Mouse (Mus musculus): ENCODE measurements around the gene Cnn3. TPM values are rescaled to one million over a fixed set of nuclear protein-coding genes. Genes with fewer than 3 reads are reported as not detected.

The Cnn3 gene
- polyA plus RNA-seq, 1 experiment from 2014 or later: 944 TPM

GRCm38 (mm10) chr3:121460473-121461193 lies 34.3 kb downstream of the Cnn3 start:
- H3K27ac ChIP-seq: no peak overlapping the region
- WGBS: 89% methylated on average over 16 of the region's 16 CpGs
- ATAC-seq (ENCODE audit: low FRiP score, low read depth): no peak
- H3K36me3 ChIP-seq: peaks cover 56% of the 10 kb centered on the region
- peaks cover 24% of the 10 kb centered on the region for H3K4me1 ChIP-seq
- H3K27me3 ChIP-seq: no peaks in the 10 kb centered on the region
- no peaks in the 10 kb centered on the region for H3K9me3 ChIP-seq
- no peak overlapping the region for H3K4me2 ChIP-seq (replicated peaks)
- no peak overlapping the region for H3K9ac ChIP-seq
- no peak overlapping the region for H3K4me3 ChIP-seq

- Histone ChIP-seq H3K4me2 (replicated peaks) (no peak overlapping the region), H3K9me3 (no peaks in the 10 kb centered on the region), H3K27ac (no peak overlapping the region), H3K9ac (no peak overlapping the region), H3K27me3 (no peaks in the 10 kb centered on the region), H3K4me3 (no peak overlapping the region), H3K36me3 (peaks cover 47% of the 10 kb centered on the region), H3K4me1 (peaks cover 28% of the 10 kb centered on the region)
- 95% methylated on average over 13 of the region's 13 CpGs for WGBS
- no peak for ATAC-seq (ENCODE audit: low FRiP score, low read depth)
Observed at GRCm38 (mm10) chr3:121461477-121461876, 35.2 kb downstream of the Cnn3 start.

GRCm38 (mm10) chr3:121462782-121463181 lies 36.5 kb downstream of the Cnn3 start:
- Histone ChIP-seq H3K4me1 (peaks cover 37% of the 10 kb centered on the region), H3K36me3 (peaks cover 34% of the 10 kb centered on the region), H3K4me2 (replicated peaks) (no peak overlapping the region), H3K27ac (no peak overlapping the region), H3K9me3 (no peaks in the 10 kb centered on the region), H3K4me3 (no peak overlapping the region), H3K27me3 (no peaks in the 10 kb centered on the region), H3K9ac (no peak overlapping the region)
- no peak for ATAC-seq (ENCODE audit: low FRiP score, low read depth)
- WGBS: 75% methylated on average over 3 of the region's 3 CpGs

GRCm38 (mm10) chr3:121464733-121465305 lies 38.5 kb downstream of the Cnn3 start:
- no peak overlapping the region for H3K9ac ChIP-seq
- H3K4me3 ChIP-seq: no peak overlapping the region
- H3K27me3 ChIP-seq: no peaks in the 10 kb centered on the region
- ATAC-seq (ENCODE audit: low FRiP score, low read depth): no peak
- H3K4me1 ChIP-seq: peaks cover 50% of the 10 kb centered on the region
- no peaks in the 10 kb centered on the region for H3K9me3 ChIP-seq
- 67% methylated on average over 7 of the region's 7 CpGs for WGBS
- peak overlapping the region; percentile 40; the same call in 1 of the 2 replicates for H3K27ac ChIP-seq
- peaks cover 14% of the 10 kb centered on the region for H3K36me3 ChIP-seq
- H3K4me2 ChIP-seq (replicated peaks): no peak overlapping the region

- H3K4me1 ChIP-seq: peaks cover 56% of the 10 kb centered on the region
- no peak overlapping the region for H3K27ac ChIP-seq
- no peaks in the 10 kb centered on the region for H3K27me3 ChIP-seq
- no peak overlapping the region for H3K9ac ChIP-seq
- 67% methylated on average over 10 of the region's 10 CpGs for WGBS
- H3K4me2 ChIP-seq (replicated peaks): no peak overlapping the region
- no peak for ATAC-seq (ENCODE audit: low FRiP score, low read depth)
- H3K36me3 ChIP-seq: peaks cover 4% of the 10 kb centered on the region
- no peak overlapping the region for H3K4me3 ChIP-seq
- H3K9me3 ChIP-seq: no peaks in the 10 kb centered on the region
Observed at GRCm38 (mm10) chr3:121465795-121466194, 39.5 kb downstream of the Cnn3 start.

GRCm38 (mm10) chr3:121467094-121467552 lies 40.8 kb downstream of the Cnn3 start:
- Histone ChIP-seq H3K4me1 (peaks cover 60% of the 10 kb centered on the region), H3K4me3 (no peak overlapping the region), H3K36me3 (no peaks in the 10 kb centered on the region), H3K4me2 (replicated peaks) (no peak overlapping the region), H3K9me3 (no peaks in the 10 kb centered on the region), H3K9ac (no peak overlapping the region), H3K27me3 (no peaks in the 10 kb centered on the region), H3K27ac (no peak overlapping the region)
- 71% methylated on average over 10 of the region's 10 CpGs for WGBS
- ATAC-seq (ENCODE audit: low FRiP score, low read depth): no peak

- Histone ChIP-seq H3K4me1 (peaks cover 55% of the 10 kb centered on the region), H3K4me3 (no peak overlapping the region)
Observed at GRCm38 (mm10) chr3:121468136-121468535, 41.8 kb downstream of the Cnn3 start.

GRCm38 (mm10) chr3:121469185-121469975 lies 43.1 kb downstream of the Cnn3 start:
- 6% methylated on average over 13 of the region's 13 CpGs for WGBS
- Histone ChIP-seq H3K27ac (peak overlapping the region; percentile 86), H3K4me2 (replicated peaks) (peak overlapping the region; percentile 52), H3K4me1 (peaks cover 45% of the 10 kb centered on the region), H3K9ac (peak overlapping the region; percentile 4; the same call in 1 of the 2 replicates), H3K4me3 (peak overlapping the region; percentile 13), H3K36me3 (no peaks in the 10 kb centered on the region), H3K9me3 (no peaks in the 10 kb centered on the region), H3K27me3 (no peaks in the 10 kb centered on the region)
- ATAC-seq (ENCODE audit: low FRiP score, low read depth): peak; percentile 81

More at GRCm38 (mm10) chr3:121468136-121468535, 41.8 kb downstream of the Cnn3 start:
- H3K27ac ChIP-seq: no peak overlapping the region
- H3K9me3 ChIP-seq: no peaks in the 10 kb centered on the region
- H3K4me2 ChIP-seq (replicated peaks): no peak overlapping the region
- H3K36me3 ChIP-seq: no peaks in the 10 kb centered on the region
- WGBS: 18% methylated on average over 1 of the region's 2 CpGs
- no peak overlapping the region for H3K9ac ChIP-seq
- H3K27me3 ChIP-seq: no peaks in the 10 kb centered on the region
- ATAC-seq (ENCODE audit: low FRiP score, low read depth): no peak

GRCm38 (mm10) chr3:121471703-121472102 lies 45.4 kb downstream of the Cnn3 start:
- no peak overlapping the region for H3K27ac ChIP-seq

GRCm38 (mm10) chr3:121474738-121475137 lies 48.4 kb downstream of the Cnn3 start:
- Histone ChIP-seq H3K27ac (no peak overlapping the region), H3K4me3 (no peak overlapping the region), H3K36me3 (no peaks in the 10 kb centered on the region), H3K4me2 (replicated peaks) (no peak overlapping the region), H3K9ac (no peak overlapping the region), H3K4me1 (peaks cover 13% of the 10 kb centered on the region), H3K9me3 (no peaks in the 10 kb centered on the region), H3K27me3 (no peaks in the 10 kb centered on the region)
- 77% methylated on average over 3 of the region's 3 CpGs for WGBS
- ATAC-seq (ENCODE audit: low FRiP score, low read depth): no peak

More at GRCm38 (mm10) chr3:121471703-121472102, 45.4 kb downstream of the Cnn3 start:
- Histone ChIP-seq H3K4me3 (no peak overlapping the region), H3K9me3 (no peaks in the 10 kb centered on the region), H3K4me1 (peaks cover 32% of the 10 kb centered on the region), H3K27me3 (no peaks in the 10 kb centered on the region), H3K36me3 (no peaks in the 10 kb centered on the region), H3K4me2 (replicated peaks) (no peak overlapping the region), H3K9ac (no peak overlapping the region)
- WGBS: 62% methylated on average over 11 of the region's 11 CpGs
- no peak for ATAC-seq (ENCODE audit: low FRiP score, low read depth)

- 53% methylated on average over 26 of the region's 26 CpGs for WGBS
- H3K9me3 ChIP-seq: no peaks in the 10 kb centered on the region
- H3K27ac ChIP-seq: no peak overlapping the region
- peaks cover 4% of the 10 kb centered on the region; the same call in 1 of the 2 replicates for H3K27me3 ChIP-seq
- ATAC-seq (ENCODE audit: low FRiP score, low read depth): peak; percentile 85
- H3K36me3 ChIP-seq: no peaks in the 10 kb centered on the region
- no peak overlapping the region for H3K4me3 ChIP-seq
- no peak overlapping the region for H3K9ac ChIP-seq
- H3K4me1 ChIP-seq: peaks cover 30% of the 10 kb centered on the region
- no peak overlapping the region for H3K4me2 ChIP-seq (replicated peaks)
Observed at GRCm38 (mm10) chr3:121480030-121480960, 54.0 kb downstream of the Cnn3 start.

Data from limb, embryonic 13.5 days (tissue).